Mouse (Mus musculus) kidney, adult 2 months (tissue): Measurements from ENCODE around the gene 1700030J22Rik.

ENCODE experiments used
- CTCF ChIP-seq: fragments of 200-500 bp; conservative IDR thresholded peaks from 2 replicates; pipeline ENCODE4 v1.5.1; 2011; ENCODE audit warnings: low read depth, mild to moderate bottlenecking, control low read depth, low read length, moderate library complexity, mixed read lengths; ENCODE audit not compliant: insufficient read depth, insufficient read length
- POLR2A ChIP-seq: fragments of 200-500 bp; IDR thresholded peaks from one replicate; pipeline ENCODE4 v1.6.1; 2011; ENCODE audit warnings: low read depth, low read length, control low read depth

DNA sequence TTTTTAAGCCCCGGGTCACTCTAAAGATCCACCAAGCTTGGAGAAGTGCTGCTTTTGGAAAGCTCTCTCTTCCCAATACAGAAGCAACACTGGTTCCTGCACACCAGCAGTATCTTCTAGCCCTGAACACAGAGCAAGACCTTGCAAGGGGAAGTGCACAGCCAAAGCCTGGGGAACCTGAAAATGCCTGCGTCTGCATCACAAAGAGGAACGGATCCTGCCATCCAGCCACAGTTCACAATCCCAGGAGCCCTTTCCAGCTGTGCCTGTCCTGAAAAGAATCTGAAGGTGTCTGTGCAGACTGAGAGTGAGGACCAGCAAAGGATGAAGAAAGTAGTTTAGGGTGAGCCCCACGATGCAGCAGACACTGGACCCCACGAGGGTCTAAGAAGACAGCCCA lies 3.7 kb downstream of the 1700030J22Rik start:
- TF ChIP-seq POLR2A (no peak), CTCF (no peak)
